Mouse (Mus musculus): ENCODE results near the gene Ccdc141.

DNA sequence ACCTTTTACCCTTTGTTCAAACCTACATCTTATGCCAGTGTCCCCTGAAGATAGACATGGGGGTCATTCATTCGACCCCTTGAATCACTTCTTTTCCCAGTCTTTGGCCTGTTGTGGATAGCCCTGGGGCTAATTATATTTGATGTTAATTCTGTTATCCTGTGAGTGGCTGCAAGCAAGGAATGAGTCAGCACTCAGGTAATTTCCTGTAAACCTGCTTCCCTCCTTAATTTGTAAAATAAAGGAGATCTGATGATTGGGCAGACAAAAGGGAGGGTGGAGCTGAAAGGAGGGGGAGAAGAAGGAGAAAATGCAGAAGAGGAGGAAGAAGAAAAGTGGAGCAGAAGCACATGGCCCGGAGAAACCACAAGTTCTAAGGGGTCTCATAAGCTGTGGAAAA lies 23.5 kb downstream of the Ccdc141 start:
- TF ChIP-seq EP300 (IDR thresholded peaks at IDR 0.05; ENCODE audit: low read depth) (no peak), CTCF (IDR thresholded peaks at IDR 0.05; ENCODE audit: low read depth) (no peak)

Measured in liver, postnatal 0 days (tissue).